27 mouse cellular contexts compared by ENCODE assay signal in the genomic region with DNA sequence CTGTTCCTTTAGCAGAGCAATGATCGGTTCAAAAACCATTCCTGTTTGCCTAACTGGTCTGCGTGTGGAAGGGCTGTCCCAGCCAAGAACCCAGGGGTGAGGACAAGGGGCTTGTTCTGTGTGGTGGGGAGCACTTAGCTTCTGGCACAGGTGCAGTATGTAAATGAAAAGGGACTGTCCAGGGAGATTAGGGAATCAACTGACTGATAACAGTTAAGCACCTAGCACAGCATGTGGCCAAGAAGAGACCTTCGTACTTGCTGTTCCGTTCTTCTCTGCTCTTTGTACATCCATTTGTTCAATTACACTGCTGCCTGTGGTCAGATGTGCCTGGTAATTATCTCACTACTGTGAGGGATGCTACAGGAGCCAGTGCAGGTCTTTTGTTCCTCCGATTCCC.
DNase-seq lines count a peak whose midpoint lies in the region; ATAC-seq and TF ChIP-seq lines count a peak whose summit lies in the region.
"Had no signal": no experiment of that assay in that cellular context is flagged by ENCODE, and none has a peak within 500 bp of the region (broad histone marks: within the 10 kb centered on the region; RNA-seq: fewer than 3 reads in every experiment).

No protein-coding gene starts in this region.

- H3K9me3 ChIP-seq in forebrain, embryonic 14.5 days (replicated peaks; ENCODE audit: control insufficient read depth, low read length), result no peaks in the 10 kb centered on the region
- H3K9me3 ChIP-seq in forebrain, embryonic 12.5 days, result no peaks in the 10 kb centered on the region
- H3K9me3 ChIP-seq: embryonic facial prominence, embryonic 12.5 days; embryonic facial prominence, embryonic 15.5 days; heart, embryonic 10.5 days; heart, embryonic 13.5 days; hindbrain, embryonic 12.5 days; intestine, embryonic 15.5 days had no signal

- no peaks in the 10 kb centered on the region for H3K36me3 ChIP-seq in forebrain, embryonic 14.5 days (ENCODE audit: control insufficient read depth, insufficient read depth, low read length)
- H3K36me3 ChIP-seq in forebrain, embryonic 12.5 days (replicated peaks), result no peaks in the 10 kb centered on the region
- H3K36me3 ChIP-seq: embryonic facial prominence, embryonic 12.5 days; embryonic facial prominence, embryonic 15.5 days; heart, embryonic 10.5 days; heart, embryonic 13.5 days; hindbrain, embryonic 12.5 days; intestine, embryonic 15.5 days had no signal

- no peak overlapping the region for H3K4me2 ChIP-seq in forebrain, embryonic 14.5 days (ENCODE audit: low read length)
- no peak overlapping the region for H3K4me2 ChIP-seq in forebrain, embryonic 12.5 days
- H3K4me2 ChIP-seq: embryonic facial prominence, embryonic 12.5 days; embryonic facial prominence, embryonic 15.5 days; heart, embryonic 13.5 days; hindbrain, embryonic 12.5 days; intestine, embryonic 15.5 days had no signal

- no peak for DNase-seq in forebrain, embryonic 14.5 days (ENCODE audit: low spot score)
- DNase-seq in A20 (ENCODE audit: low read depth, low spot score), result peak; percentile 7
- DNase-seq in brain, embryonic 14.5 days (ENCODE audit: low read depth), result peak; percentile 24
- no peak for DNase-seq in thymus, postnatal 36 days
- no peak for DNase-seq in layer of hippocampus, adult 18-20 months (ENCODE audit: low spot score in 2 of 2)
- DNase-seq: adrenal gland, adult 8-10 months; adrenal gland, postnatal 25 days; B cell, adult 2 months; cerebellum, adult 2 months; cerebellum, adult 9-11 months; cerebellum, postnatal 25 days; gastrocnemius, adult 2 months; gastrocnemius, postnatal 14 days; heart, adult 18-20 months; heart, postnatal 14 days; heart, postnatal 4 days; kidney, adult 11 months had no signal

- H3K27me3 ChIP-seq in forebrain, embryonic 14.5 days (replicated peaks; ENCODE audit: control insufficient read depth, insufficient read depth, low read length), result no peaks in the 10 kb centered on the region
- no peaks in the 10 kb centered on the region for H3K27me3 ChIP-seq in forebrain, embryonic 12.5 days
- H3K27me3 ChIP-seq: embryonic facial prominence, embryonic 12.5 days; embryonic facial prominence, embryonic 15.5 days; heart, embryonic 13.5 days; hindbrain, embryonic 12.5 days; intestine, embryonic 15.5 days had no signal

- ATAC-seq in forebrain, embryonic 14.5 days, result 0 out of 2 replicates have a peak, but pooled peaks have one; percentile 24
- ATAC-seq in forebrain, embryonic 12.5 days (ENCODE audit: low FRiP score), result no peak
- ATAC-seq: activated CD4-positive, CD25-positive, alpha-beta regulatory T cell, adult 4 months; forebrain, embryonic 16.5 days; hindbrain, embryonic 16.5 days; intestine, embryonic 15.5 days had no signal

- no peak overlapping the region for H3K9ac ChIP-seq in forebrain, embryonic 14.5 days (ENCODE audit: low read length)
- H3K9ac ChIP-seq in forebrain, embryonic 12.5 days, result no peak overlapping the region
- H3K9ac ChIP-seq: embryonic facial prominence, embryonic 12.5 days; embryonic facial prominence, embryonic 15.5 days; heart, embryonic 13.5 days; hindbrain, embryonic 12.5 days; intestine, embryonic 15.5 days had no signal

- H3K27ac ChIP-seq in forebrain, embryonic 14.5 days (ENCODE audit: low read depth, low read length), result no peak overlapping the region
- no peak overlapping the region for H3K27ac ChIP-seq in forebrain, embryonic 12.5 days
- H3K27ac ChIP-seq: embryonic facial prominence, embryonic 12.5 days; embryonic facial prominence, embryonic 15.5 days; gastrocnemius, adult 2 months; heart, embryonic 10.5 days; heart, embryonic 13.5 days; hindbrain, embryonic 12.5 days; intestine, embryonic 15.5 days had no signal

- TF ChIP-seq CTCF in brain, embryonic 14.5 days (IDR thresholded peaks at IDR 0.05; ENCODE audit: borderline replicate concordance, extremely low read depth, insufficient read depth, insufficient read length), result no peak

- H3K4me1 ChIP-seq in forebrain, embryonic 14.5 days (ENCODE audit: control insufficient read depth, insufficient read depth, low read length), result no peaks in the 10 kb centered on the region
- H3K4me1 ChIP-seq in forebrain, embryonic 12.5 days, result no peaks in the 10 kb centered on the region
- H3K4me1 ChIP-seq: embryonic facial prominence, embryonic 12.5 days; intestine, embryonic 15.5 days had no signal

- no peak overlapping the region for H3K4me3 ChIP-seq in forebrain, embryonic 14.5 days (ENCODE audit: low read depth, low read length)
- H3K4me3 ChIP-seq in forebrain, embryonic 12.5 days (replicated peaks), result no peak overlapping the region
- H3K4me3 ChIP-seq: embryonic facial prominence, embryonic 12.5 days; embryonic facial prominence, embryonic 15.5 days; gastrocnemius, adult 2 months; heart, embryonic 10.5 days; heart, embryonic 13.5 days; hindbrain, embryonic 12.5 days; intestine, embryonic 15.5 days had no signal

- WGBS in forebrain, embryonic 14.5 days, result 36% methylated on average over 5 of the region's 5 CpGs
- 36% methylated on average over 5 of the region's 5 CpGs for WGBS in forebrain, embryonic 12.5 days

- TF ChIP-seq POLR2A in brain, embryonic 14.5 days (IDR thresholded peaks at IDR 0.05; ENCODE audit: borderline replicate concordance, extremely low read depth, insufficient read depth, insufficient read length, poor library complexity, severe bottlenecking), result no peak

Comparison
In these comparisons a context has a peak if more than half of its experiments do, and no peak if none do; other contexts are left out.
1. DNase-seq: peak in A20 (single experiment) and brain, embryonic 14.5 days (single experiment); none in forebrain, embryonic 14.5 days (single experiment), thymus, postnatal 36 days (0 of 2) and layer of hippocampus, adult 18-20 months (0 of 2).